Mouse (Mus musculus): ENCODE measurements around the gene Ube2s.

GRCm38 (mm10) chr7:4748321-4748720, 64.1 kb downstream of the Ube2s start:
- TF ChIP-seq CTCF (IDR thresholded peaks at IDR 0.05; ENCODE audit: control insufficient read depth, insufficient read depth, insufficient replicate concordance, low read depth, low read length): no peak
- TF ChIP-seq POLR2A (IDR thresholded peaks at IDR 0.05; ENCODE audit: control insufficient read depth, low read depth, low read length): no peak

Measured in testis, adult 2 months (tissue).